Mouse (Mus musculus) embryonic facial prominence, embryonic 13.5 days (tissue): Measurements from ENCODE around the gene Rnf207. TPM values are rescaled to one million over a fixed set of nuclear protein-coding genes. Genes with fewer than 3 reads are reported as not detected.

Source experiments
- ATAC-seq: fragments of 200-750 bp; cut with Nextera tagmentation; 2 replicates; pipeline ENCODE4 v1.8.0; 2017; ENCODE audit warnings: low read depth; ENCODE audit not compliant: insufficient number of reproducible peaks, insufficient read depth, low FRiP score, low TSS enrichment
- H3K27ac ChIP-seq: fragments of 300-500 bp; sonication (generic); 2 replicates; pipeline ENCODE4 v1.5.1; 2015; ENCODE audit warnings: moderate library complexity, mild to moderate bottlenecking, inconsistent platforms
- H3K27me3 ChIP-seq: fragments of 300-500 bp; sonication (generic); 2 replicates; pipeline ENCODE4 v1.6.1; 2015; ENCODE audit warnings: mild to moderate bottlenecking, inconsistent platforms
- H3K36me3 ChIP-seq: fragments of 300-500 bp; sonication (generic); 2 replicates; pipeline ENCODE4 v1.6.1; 2015; ENCODE audit warnings: mild to moderate bottlenecking, inconsistent platforms
- H3K4me1 ChIP-seq: fragments of 300-500 bp; sonication (generic); 2 replicates; pipeline ENCODE4 v1.6.1; 2015; ENCODE audit warnings: inconsistent platforms
- H3K4me2 ChIP-seq: fragments of 300-500 bp; sonication (generic); 2 replicates; pipeline ENCODE4 v1.6.1; 2015; ENCODE audit warnings: moderate library complexity, mild to moderate bottlenecking, inconsistent platforms
- H3K4me3 ChIP-seq: fragments of 300-500 bp; sonication (generic); 2 replicates; pipeline ENCODE4 v1.5.1; 2015; ENCODE audit warnings: mild to moderate bottlenecking, inconsistent platforms
- H3K9ac ChIP-seq: fragments of 300-500 bp; sonication (generic); 2 replicates; pipeline ENCODE4 v1.6.1; 2015; ENCODE audit warnings: mild to moderate bottlenecking, inconsistent platforms
- H3K9me3 ChIP-seq: fragments of 300-500 bp; sonication (generic); 2 replicates; pipeline ENCODE4 v1.6.1; 2016; ENCODE audit warnings: inconsistent platforms
- WGBS: fragments of 180-500 bp; shearing (Covaris S2); methylation state at CpG from one replicate; pipeline ENCODE4 v1.1.7; 2015; ENCODE audit warnings: mixed read lengths; 5-methylcytosine and 5-hydroxymethylcytosine counted together
- polyA plus RNA-seq: library from polyadenylated mRNA; unstranded; fragments of >200 nt; fragmentation: Nextera tagmentation; extraction: Ambion mirVana; gene quantifications from 2 replicates; pipeline ENCODE4 v1.2.1, GENCODE M21; 2015

The Rnf207 gene
- polyA plus RNA-seq, 1 experiment from 2014 or later = 1.3 TPM

DNA sequence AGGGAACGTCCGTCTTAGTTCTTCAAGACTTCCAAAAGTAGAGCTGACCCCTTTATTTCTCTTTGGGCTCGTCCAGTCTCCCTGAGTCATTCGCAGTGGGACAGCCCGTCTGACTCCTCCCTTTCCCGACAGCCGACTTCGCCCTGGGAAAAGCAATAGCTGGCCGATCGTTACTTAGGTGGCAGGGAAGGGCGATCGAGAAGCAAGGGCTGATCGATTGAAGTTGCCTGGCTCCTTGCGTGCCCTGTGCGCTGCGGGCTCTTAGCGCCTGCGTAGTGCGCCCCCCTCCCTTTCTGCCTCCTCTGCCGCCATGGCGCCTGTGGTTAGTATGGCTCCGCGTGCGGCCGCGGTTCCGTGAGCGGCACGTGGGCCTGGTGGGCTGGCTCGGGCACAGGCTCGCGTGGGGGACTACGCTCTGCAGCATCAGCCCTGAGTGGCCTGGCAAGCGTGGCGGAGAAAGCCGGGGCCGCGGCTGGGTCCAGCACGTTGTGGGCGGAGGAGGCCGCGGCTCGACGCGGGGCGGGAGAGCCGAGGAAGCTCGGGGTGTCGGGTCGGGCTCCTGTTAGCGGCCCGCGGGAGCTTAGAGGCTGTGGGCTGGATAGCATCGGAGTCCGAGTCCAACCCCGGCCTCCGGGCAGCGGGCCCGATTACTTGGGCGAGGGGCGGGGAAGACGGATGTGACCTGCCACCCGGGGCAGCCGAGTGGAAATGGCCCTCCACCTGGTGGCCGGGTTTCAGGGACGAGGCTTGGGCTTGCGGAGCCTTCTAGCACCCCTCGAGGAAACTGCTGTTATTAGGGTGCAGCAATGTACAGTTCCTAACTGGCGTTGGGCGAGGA lies 7.0 kb upstream of the Rnf207 start, which contains the start of gene Rpl22:
Gene Rpl22 (plus strand): TSS at position 169 of the 838 bp plus-strand sequence.
- H3K36me3 ChIP-seq = peaks cover 29% of the 10 kb centered on the region
- H3K4me1 ChIP-seq = peaks cover 14% of the 10 kb centered on the region
- WGBS = under 1% methylated on average over 70 of the region's 70 CpGs
- no peaks in the 10 kb centered on the region for H3K27me3 ChIP-seq
- peak; percentile 92 for ATAC-seq
- peak within 1 kb of the TSS; percentile 75 for H3K4me2 ChIP-seq
- peak within 1 kb of the TSS; percentile 98 for H3K4me3 ChIP-seq
- no peaks in the 10 kb centered on the region for H3K9me3 ChIP-seq
- H3K9ac ChIP-seq = peak within 1 kb of the TSS; percentile 98
- peak within 1 kb of the TSS; percentile 74 for H3K27ac ChIP-seq

DNA sequence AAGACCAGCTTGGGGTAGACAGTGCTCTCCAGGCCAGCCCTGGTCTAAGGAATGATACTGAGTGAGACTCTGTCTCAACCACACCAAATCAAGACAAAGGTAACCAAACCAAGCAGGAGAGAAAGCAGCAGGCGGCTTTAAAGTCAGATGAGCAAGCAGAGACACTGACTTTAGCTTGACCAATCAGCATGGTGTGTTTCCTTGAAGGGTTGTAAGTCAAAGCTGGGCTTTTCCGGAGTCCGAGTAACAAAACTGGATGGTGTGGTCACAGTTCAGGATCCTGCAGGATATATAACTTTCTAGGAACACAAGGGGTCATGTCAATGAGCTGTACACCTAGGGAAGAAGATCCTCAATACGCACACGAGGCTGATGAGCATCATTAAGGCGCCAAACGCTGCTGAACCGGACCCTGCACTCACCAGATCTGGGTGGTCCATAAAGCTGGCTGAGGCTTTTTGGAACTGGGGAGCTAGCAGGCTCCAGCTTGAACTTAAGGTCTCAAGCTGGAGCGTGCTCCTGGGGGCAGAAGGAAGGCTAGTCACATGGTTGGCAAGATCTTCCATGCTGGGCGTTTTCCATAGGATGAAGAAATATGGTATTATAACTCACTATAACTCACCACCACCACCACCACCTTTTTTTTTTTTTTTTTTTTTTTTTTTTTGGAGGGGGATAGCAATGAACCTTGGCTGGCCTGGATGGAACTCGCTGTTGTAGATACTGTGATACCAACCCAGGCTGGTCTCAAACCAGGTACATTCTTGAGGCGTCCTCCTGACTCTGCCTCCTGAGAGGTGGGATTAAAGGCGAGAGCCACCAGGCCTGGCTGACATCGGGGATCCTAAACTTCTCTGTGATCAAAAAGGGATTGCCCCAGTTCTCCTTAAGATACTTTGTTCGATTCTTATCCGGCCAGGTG lies 6.1 kb upstream of the Rnf207 start:
- H3K4me1 ChIP-seq = peaks cover 14% of the 10 kb centered on the region
- WGBS = 51% methylated on average over 16 of the region's 16 CpGs
- H3K36me3 ChIP-seq = peaks cover 20% of the 10 kb centered on the region
- peak overlapping the region; percentile 57; the same call in 1 of the 2 replicates for H3K27ac ChIP-seq
- no peaks in the 10 kb centered on the region for H3K9me3 ChIP-seq
- H3K27me3 ChIP-seq = no peaks in the 10 kb centered on the region
- H3K9ac ChIP-seq = peak overlapping the region; percentile 98; the same call in 1 of the 2 replicates
- H3K4me2 ChIP-seq = peak overlapping the region; percentile 75
- no peak for ATAC-seq
- H3K4me3 ChIP-seq = peak overlapping the region; percentile 98

DNA sequence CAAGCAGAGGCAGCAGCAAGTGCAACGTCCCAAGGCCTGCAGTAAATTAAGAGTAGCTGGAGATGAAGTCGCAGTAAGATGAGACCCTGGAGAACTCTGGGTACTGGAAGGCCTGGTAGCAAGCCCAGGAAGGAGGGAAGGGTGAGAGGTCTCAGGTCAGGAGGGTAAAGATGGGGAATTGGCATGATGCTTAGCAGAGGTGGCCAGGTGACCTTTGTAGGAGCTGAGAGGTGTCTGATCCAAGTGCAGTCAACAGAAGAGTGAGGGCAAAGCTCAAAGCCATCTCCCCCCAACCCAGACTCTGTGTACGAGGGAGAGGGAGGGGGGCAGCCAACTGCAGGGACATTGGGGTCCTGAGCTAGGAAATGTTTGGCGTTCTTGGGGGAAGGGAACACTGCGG lies 2.7 kb upstream of the Rnf207 start:
- Histone ChIP-seq H3K36me3 (no peaks in the 10 kb centered on the region), H3K27me3 (peaks cover 27% of the 10 kb centered on the region), H3K9ac (no peak overlapping the region), H3K4me3 (no peak overlapping the region), H3K4me2 (no peak overlapping the region), H3K4me1 (peaks cover 8% of the 10 kb centered on the region), H3K9me3 (no peaks in the 10 kb centered on the region), H3K27ac (no peak overlapping the region)
- 34% methylated on average over 5 of the region's 5 CpGs for WGBS
- ATAC-seq = no peak

DNA sequence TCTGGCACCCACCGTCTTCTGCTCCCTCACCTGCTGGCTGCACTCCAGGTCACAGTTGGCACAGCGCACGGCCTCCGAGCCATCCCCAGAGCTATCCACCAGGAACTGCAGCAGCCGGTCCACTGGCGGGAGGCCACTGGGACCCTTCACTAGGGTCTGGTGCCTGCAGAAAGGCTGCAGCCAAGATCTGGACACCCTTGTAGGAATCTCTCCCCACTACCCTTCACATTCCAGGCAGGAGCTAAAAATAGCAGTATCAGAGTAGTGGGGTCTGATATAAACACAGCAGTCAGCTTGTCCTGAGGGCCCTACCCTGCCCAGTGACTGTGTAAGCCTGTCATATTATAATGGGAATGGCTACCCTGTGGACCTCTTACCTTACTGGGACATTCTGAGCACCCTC lies 1.2 kb downstream of the Rnf207 start:
- H3K4me1 ChIP-seq = peaks cover 29% of the 10 kb centered on the region
- no peak for ATAC-seq
- H3K4me3 ChIP-seq = no peak overlapping the region
- WGBS = 76% methylated on average over 6 of the region's 6 CpGs
- no peak overlapping the region for H3K4me2 ChIP-seq
- no peak overlapping the region for H3K9ac ChIP-seq
- H3K27ac ChIP-seq = no peak overlapping the region
- H3K9me3 ChIP-seq = no peaks in the 10 kb centered on the region
- H3K27me3 ChIP-seq = peaks cover 65% of the 10 kb centered on the region
- H3K36me3 ChIP-seq = no peaks in the 10 kb centered on the region

DNA sequence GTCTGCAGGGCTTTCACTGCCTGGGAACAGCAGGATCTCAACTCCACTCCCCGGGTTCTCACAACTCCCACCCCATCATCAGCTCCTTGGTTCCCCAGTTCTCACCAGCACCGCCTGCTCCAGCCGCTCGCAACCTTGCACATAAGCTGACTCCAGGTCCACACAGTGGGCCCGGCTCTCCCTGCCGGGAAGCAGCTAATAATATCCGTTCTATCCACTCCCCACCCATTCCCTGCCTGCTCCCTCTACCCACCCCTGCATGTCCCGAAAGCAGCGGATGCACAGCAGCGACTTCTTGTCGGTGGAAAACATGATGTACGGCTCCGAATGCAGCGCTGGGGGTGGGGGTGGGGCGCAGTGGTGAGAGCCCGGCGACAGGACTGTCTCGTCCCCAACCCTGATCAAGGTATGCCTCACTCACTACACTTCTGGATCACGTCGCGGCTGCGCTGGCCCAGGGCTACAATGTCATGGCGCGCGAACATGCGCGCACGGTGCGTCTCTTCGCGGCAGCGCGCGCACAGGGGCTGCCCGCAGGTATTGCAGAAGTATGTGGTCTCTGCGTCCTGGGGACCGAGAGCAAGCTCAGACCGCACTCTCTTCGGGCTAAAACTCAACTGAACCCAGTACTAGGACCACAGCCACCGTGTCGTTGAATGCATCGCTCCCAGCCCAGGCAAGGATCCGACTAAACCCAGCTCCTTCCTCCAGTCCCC lies 3.1 kb downstream of the Rnf207 start:
- Histone ChIP-seq H3K27me3 (peaks cover 85% of the 10 kb centered on the region), H3K27ac (no peak overlapping the region), H3K4me3 (peak overlapping the region; percentile 33), H3K4me1 (peaks cover 36% of the 10 kb centered on the region), H3K4me2 (peak overlapping the region; percentile 58), H3K9me3 (no peaks in the 10 kb centered on the region), H3K9ac (no peak overlapping the region), H3K36me3 (no peaks in the 10 kb centered on the region)
- whole genome bisulfite sequencing = under 1% methylated on average over 43 of the region's 43 CpGs
- ATAC-seq = no peak

DNA sequence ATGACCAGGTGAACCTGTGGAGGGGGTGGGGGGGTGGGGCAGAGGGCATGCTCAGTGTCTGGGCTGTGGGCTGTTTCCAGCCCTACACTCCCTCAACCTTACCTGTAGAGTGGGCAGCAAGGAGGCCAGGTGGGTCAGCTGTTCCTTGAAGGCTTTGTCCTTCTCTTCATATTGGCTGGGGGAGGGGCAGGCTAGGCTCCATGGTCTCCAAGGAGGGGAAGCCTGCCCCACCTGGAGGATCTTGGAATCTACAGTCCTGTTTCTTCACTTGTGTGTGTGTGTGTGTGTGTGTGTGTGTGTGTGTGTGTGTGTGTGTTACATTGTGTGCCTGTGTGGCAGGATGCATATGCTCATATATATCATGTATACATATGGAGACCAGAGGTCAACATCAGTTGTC lies 4.9 kb downstream of the Rnf207 start:
- peaks cover 92% of the 10 kb centered on the region for H3K27me3 ChIP-seq
- no peaks in the 10 kb centered on the region for H3K9me3 ChIP-seq
- H3K27ac ChIP-seq = no peak overlapping the region
- peaks cover 35% of the 10 kb centered on the region for H3K4me1 ChIP-seq
- H3K36me3 ChIP-seq = peaks cover 5% of the 10 kb centered on the region; the same call in 1 of the 2 replicates
- H3K4me2 ChIP-seq = peak overlapping the region; percentile 67
- H3K4me3 ChIP-seq = no peak overlapping the region
- no peak overlapping the region for H3K9ac ChIP-seq
- no peak for ATAC-seq

DNA sequence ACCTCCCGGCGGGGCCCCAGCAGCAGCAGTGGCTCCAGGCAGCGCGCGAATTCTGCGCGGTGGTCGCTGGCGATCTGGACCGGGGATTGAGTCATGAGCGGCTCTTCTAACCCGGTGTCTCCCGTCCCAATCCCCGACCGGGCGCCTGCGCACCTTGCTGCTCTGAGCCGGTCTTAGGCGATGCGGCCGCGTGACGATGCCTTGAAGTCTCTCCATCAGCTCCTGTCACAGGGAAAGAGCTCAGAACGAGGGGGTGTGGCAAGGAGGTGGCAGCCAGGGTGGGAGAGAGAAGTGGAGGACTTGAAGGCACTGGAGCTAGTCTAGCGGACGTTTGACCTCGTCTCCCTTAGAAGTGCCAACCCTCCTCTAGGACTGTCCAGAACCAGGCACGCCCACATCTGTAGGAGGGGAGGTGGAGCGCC lies 5.6 kb downstream of the Rnf207 start:
- Histone ChIP-seq H3K4me2 (peak overlapping the region; percentile 67), H3K36me3 (peaks cover 12% of the 10 kb centered on the region), H3K27ac (no peak overlapping the region), H3K4me1 (peaks cover 28% of the 10 kb centered on the region), H3K27me3 (peaks cover 85% of the 10 kb centered on the region), H3K9ac (peak overlapping the region; percentile 47), H3K4me3 (peak overlapping the region; percentile 41), H3K9me3 (no peaks in the 10 kb centered on the region)
- peak; percentile 67 for ATAC-seq
- under 1% methylated on average over 29 of the region's 29 CpGs for whole genome bisulfite sequencing

DNA sequence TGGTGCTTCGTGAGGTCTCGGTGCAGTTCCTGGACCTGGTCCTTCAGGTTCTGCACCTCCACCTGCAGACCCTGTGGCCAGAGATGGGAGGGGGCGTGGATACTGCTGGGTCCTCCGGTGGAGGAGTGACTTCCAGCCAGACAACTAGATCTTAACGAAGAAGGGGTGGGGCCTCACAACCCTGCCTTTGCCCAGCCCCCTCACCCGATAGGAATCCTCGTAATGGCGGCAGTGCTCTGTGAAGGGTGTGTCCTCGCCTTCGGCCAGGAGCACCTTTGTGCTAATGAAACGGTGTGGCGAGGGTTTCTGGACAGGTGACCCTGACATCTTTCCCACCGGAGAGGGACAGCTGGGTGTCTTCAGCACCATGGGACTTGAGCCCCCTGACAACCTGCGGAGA lies 6.6 kb downstream of the Rnf207 start:
- no peak overlapping the region for H3K9ac ChIP-seq
- peaks cover 74% of the 10 kb centered on the region for H3K27me3 ChIP-seq
- no peak overlapping the region for H3K27ac ChIP-seq
- no peak for ATAC-seq
- H3K4me1 ChIP-seq = peaks cover 28% of the 10 kb centered on the region
- no peaks in the 10 kb centered on the region for H3K9me3 ChIP-seq
- H3K36me3 ChIP-seq = peaks cover 15% of the 10 kb centered on the region
- peak overlapping the region; percentile 41; the same call in 1 of the 2 replicates for H3K4me3 ChIP-seq
- peak overlapping the region; percentile 67 for H3K4me2 ChIP-seq
- WGBS = 2% methylated on average over 14 of the region's 14 CpGs

DNA sequence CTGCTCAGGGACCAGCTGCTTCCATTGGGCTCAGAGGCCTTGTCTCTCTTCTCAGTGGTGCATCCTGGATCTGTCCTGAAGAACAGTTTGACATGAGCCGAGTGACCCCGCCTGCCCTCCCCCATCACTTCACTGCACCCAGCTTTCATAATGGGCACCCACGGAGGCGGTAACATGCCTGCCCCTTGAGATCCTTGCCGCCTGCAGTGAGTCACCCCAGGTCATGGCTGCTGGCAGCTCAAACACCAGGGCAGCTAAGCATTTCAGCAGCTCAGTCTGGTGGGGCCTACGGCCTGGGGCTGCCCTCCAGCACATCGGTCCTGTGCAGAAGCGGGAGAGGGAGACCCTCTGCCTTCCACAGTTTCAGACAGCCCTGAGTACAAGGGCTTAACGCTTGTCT lies 11.3 kb downstream of the Rnf207 start:
- Histone ChIP-seq H3K4me2 (no peak overlapping the region), H3K36me3 (peaks cover 56% of the 10 kb centered on the region), H3K4me3 (no peak overlapping the region), H3K27ac (no peak overlapping the region), H3K27me3 (peaks cover 28% of the 10 kb centered on the region), H3K9me3 (no peaks in the 10 kb centered on the region), H3K4me1 (peaks cover 6% of the 10 kb centered on the region), H3K9ac (no peak overlapping the region)
- WGBS = 78% methylated on average over 9 of the region's 9 CpGs
- no peak for ATAC-seq

DNA sequence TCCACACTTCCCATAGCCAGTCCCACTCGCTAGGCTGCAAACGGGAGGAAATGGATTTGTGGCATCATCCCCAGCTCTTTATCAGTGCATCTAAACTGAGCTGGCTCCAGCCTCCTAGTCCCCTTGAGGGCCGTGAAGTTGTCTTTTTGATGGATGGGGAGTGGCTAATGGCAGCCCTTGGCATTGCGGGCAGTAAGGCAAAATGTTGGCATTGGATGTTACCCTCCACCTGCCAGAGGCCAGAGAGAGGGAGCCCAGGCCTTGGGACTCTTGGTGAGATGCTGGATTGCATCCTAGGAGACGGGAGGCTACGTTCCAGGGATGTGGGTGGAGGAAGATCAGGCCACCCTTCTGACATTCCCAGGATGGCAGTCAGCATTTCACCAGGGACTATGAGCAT lies 12.8 kb downstream of the Rnf207 start:
- H3K4me2 ChIP-seq = no peak overlapping the region
- H3K4me1 ChIP-seq = no peaks in the 10 kb centered on the region
- H3K27ac ChIP-seq = no peak overlapping the region
- no peak overlapping the region for H3K4me3 ChIP-seq
- H3K9ac ChIP-seq = 0 out of 2 replicates have a peak overlapping the region, but pooled peaks have one; percentile 22
- no peak for ATAC-seq
- H3K27me3 ChIP-seq = peaks cover 12% of the 10 kb centered on the region
- 83% methylated on average over 6 of the region's 6 CpGs for WGBS
- H3K36me3 ChIP-seq = peaks cover 72% of the 10 kb centered on the region
- no peaks in the 10 kb centered on the region for H3K9me3 ChIP-seq

DNA sequence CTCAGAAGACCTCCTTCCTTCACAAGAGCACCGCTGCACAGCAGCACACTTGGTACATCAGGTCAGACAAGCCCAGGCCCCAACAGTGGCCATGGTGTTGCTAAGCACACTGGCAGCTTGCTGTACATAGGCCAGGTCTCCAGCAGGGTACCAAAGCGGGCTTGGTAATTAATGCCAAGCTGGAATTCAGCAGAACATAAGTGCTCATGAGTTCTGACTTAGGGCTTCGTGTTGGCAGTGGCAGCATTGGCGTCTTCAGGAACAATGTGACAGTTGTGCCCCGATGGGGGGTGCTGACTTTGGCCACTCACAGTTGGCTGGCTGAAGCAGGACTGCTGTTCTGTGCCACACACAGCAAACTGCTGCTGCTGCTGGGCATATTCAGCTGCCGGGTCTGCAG lies 14.1 kb downstream of the Rnf207 start:
- Histone ChIP-seq H3K4me1 (no peaks in the 10 kb centered on the region), H3K9ac (no peak overlapping the region), H3K27ac (no peak overlapping the region), H3K9me3 (no peaks in the 10 kb centered on the region), H3K36me3 (peaks cover 85% of the 10 kb centered on the region), H3K4me2 (no peak overlapping the region), H3K27me3 (no peaks in the 10 kb centered on the region), H3K4me3 (no peak overlapping the region)
- WGBS = 90% methylated on average over 6 of the region's 6 CpGs
- ATAC-seq = no peak
